Mouse (Mus musculus): ENCODE data around the gene G3bp1. TPM values are rescaled to one million over a fixed set of nuclear protein-coding genes. Genes with fewer than 3 reads are reported as not detected.

G3bp1 gene
- total and polyA plus RNA-seq, 2 experiments from 2014 or later, result 48.5 to 59.4 TPM

GRCm38 (mm10) chr11:55530741-55531140, 61.3 kb downstream of the G3bp1 start:
- no peak overlapping the region for H3K4me3 ChIP-seq (ENCODE audit: low read depth, low read length)
- H3K27me3 ChIP-seq (ENCODE audit: control insufficient read depth, insufficient read depth, low read length), result no peaks in the 10 kb centered on the region
- no peaks in the 10 kb centered on the region for H3K9me3 ChIP-seq (replicated peaks; ENCODE audit: control insufficient read depth, low read length)
- H3K36me3 ChIP-seq (replicated peaks; ENCODE audit: control insufficient read depth, insufficient read depth, low read length), result no peaks in the 10 kb centered on the region
- no peak overlapping the region for H3K27ac ChIP-seq (ENCODE audit: low read depth)
- peaks cover 6% of the 10 kb centered on the region; the same call in 1 of the 2 replicates for H3K4me1 ChIP-seq (ENCODE audit: control insufficient read depth, insufficient read depth)
- WGBS, result 72% methylated on average over 7 of the region's 7 CpGs
- no peak for TF ChIP-seq EP300 (IDR thresholded peaks at IDR 0.05; ENCODE audit: low read depth)
- no peak for TF ChIP-seq CTCF (IDR thresholded peaks at IDR 0.05; ENCODE audit: low read depth)
- H3K4me2 ChIP-seq (ENCODE audit: low read depth, low read length), result no peak overlapping the region
- DNase-seq (ENCODE audit: low spot score) (no peak), ATAC-seq (ENCODE audit: insufficient read depth, low read depth) (no peak)
- H3K9ac ChIP-seq (replicated peaks; ENCODE audit: low read depth, low read length), result no peak overlapping the region

DNA sequence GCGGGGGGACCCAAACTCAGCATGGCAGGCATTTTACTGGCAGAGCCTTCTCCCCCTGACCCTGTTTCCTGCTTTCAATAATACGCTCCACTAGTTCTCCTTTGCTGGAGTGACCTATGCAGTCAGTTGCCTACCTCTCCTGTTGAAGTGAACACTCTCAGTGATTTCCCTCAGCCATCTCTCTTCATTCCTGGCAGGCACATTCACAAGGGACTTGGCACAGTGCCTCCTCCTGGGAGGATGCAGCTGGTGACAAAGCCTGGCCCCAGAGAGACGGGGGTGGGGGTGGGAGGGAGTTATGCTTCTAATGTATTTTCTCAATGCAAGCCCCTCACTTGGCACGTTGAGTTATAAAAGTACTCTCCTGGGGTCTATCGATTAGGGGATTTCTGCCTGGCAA, 63.9 kb downstream of the G3bp1 start:
- WGBS, result 46% methylated on average over 5 of the region's 5 CpGs
- ATAC-seq (ENCODE audit: insufficient read depth, low read depth) (no peak), DNase-seq (ENCODE audit: low spot score) (peak; percentile 28)
- TF ChIP-seq EP300 (IDR thresholded peaks at IDR 0.05; ENCODE audit: low read depth) (no peak), CTCF (IDR thresholded peaks at IDR 0.05; ENCODE audit: low read depth) (no peak)
- no peak overlapping the region for H3K4me3 ChIP-seq (ENCODE audit: low read depth, low read length)
- no peak overlapping the region for H3K4me2 ChIP-seq (ENCODE audit: low read depth, low read length)
- no peak overlapping the region for H3K9ac ChIP-seq (replicated peaks; ENCODE audit: low read depth, low read length)
- H3K9me3 ChIP-seq (replicated peaks; ENCODE audit: control insufficient read depth, low read length), result no peaks in the 10 kb centered on the region
- no peaks in the 10 kb centered on the region for H3K27me3 ChIP-seq (ENCODE audit: control insufficient read depth, insufficient read depth, low read length)
- peaks cover 6% of the 10 kb centered on the region; the same call in 1 of the 2 replicates for H3K4me1 ChIP-seq (ENCODE audit: control insufficient read depth, insufficient read depth)
- no peaks in the 10 kb centered on the region for H3K36me3 ChIP-seq (replicated peaks; ENCODE audit: control insufficient read depth, insufficient read depth, low read length)
- H3K27ac ChIP-seq (ENCODE audit: low read depth), result no peak overlapping the region

DNA sequence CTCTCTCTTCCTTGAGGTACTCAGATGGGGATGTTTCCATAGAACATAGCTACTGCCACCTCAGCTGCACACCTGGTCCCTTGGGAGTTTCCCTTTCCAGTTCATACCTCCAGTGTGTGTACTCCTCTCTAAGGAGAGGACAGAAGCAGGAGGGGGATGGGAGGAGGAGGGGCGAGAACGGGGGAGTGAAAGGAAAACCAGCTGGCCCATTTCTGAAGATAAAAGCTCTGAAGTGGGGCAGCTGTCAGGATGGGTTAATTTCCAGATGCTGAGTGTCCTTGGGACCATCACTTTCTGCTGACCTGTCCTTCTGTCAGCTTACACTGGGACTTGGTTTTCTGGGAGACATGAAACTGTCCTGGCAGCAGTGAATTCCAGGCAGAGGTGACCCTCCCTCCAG, 65.3 kb downstream of the G3bp1 start:
- DNase-seq (ENCODE audit: low spot score) (no peak), ATAC-seq (ENCODE audit: insufficient read depth, low read depth) (no peak)
- no peak overlapping the region for H3K9ac ChIP-seq (replicated peaks; ENCODE audit: low read depth, low read length)

DNA sequence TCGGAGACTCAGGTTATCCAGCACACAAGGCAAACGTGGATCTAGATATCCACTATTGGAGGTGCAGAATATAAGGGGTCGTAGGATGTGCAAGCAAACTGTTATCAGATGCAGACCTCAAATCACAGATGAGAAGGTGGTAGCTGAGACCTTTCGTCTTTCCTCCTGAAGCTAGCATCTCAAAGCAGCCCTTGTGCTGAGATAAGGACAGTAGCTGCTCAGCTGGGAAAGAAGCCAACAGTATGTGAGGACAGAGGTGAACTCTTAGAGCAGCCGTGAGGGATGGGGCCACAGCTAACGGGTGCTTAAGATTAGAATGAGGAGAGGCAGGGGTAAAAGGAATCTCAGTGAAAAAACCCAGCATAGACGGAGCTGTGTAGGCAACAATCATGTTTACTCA, 72.6 kb downstream of the G3bp1 start:
- no peak overlapping the region for H3K9ac ChIP-seq (replicated peaks; ENCODE audit: low read depth, low read length)
- H3K4me2 ChIP-seq (ENCODE audit: low read depth, low read length), result no peak overlapping the region
- no peak for TF ChIP-seq EP300 (IDR thresholded peaks at IDR 0.05; ENCODE audit: low read depth)
- no peak for TF ChIP-seq CTCF (IDR thresholded peaks at IDR 0.05; ENCODE audit: low read depth)
- DNase-seq (ENCODE audit: low spot score) (no peak), ATAC-seq (ENCODE audit: insufficient read depth, low read depth) (no peak)
- H3K27ac ChIP-seq (ENCODE audit: low read depth), result no peak overlapping the region
- no peaks in the 10 kb centered on the region for H3K4me1 ChIP-seq (ENCODE audit: control insufficient read depth, insufficient read depth)
- no peaks in the 10 kb centered on the region for H3K36me3 ChIP-seq (replicated peaks; ENCODE audit: control insufficient read depth, insufficient read depth, low read length)
- 0 out of 2 replicates have a peak, but pooled peaks cover 4% of the 10 kb centered on the region for H3K9me3 ChIP-seq (replicated peaks; ENCODE audit: control insufficient read depth, low read length)
- H3K4me3 ChIP-seq (ENCODE audit: low read depth, low read length), result no peak overlapping the region
- WGBS, result 16% methylated on average over 7 of the region's 7 CpGs
- H3K27me3 ChIP-seq (ENCODE audit: control insufficient read depth, insufficient read depth, low read length), result no peaks in the 10 kb centered on the region

More for the DNA sequence above, 65.3 kb downstream of the G3bp1 start:
- Histone ChIP-seq H3K9me3 (replicated peaks; ENCODE audit: control insufficient read depth, low read length) (no peaks in the 10 kb centered on the region), H3K4me1 (ENCODE audit: control insufficient read depth, insufficient read depth) (peaks cover 6% of the 10 kb centered on the region; the same call in 1 of the 2 replicates), H3K27ac (ENCODE audit: low read depth) (no peak overlapping the region), H3K4me3 (ENCODE audit: low read depth, low read length) (no peak overlapping the region), H3K36me3 (replicated peaks; ENCODE audit: control insufficient read depth, insufficient read depth, low read length) (no peaks in the 10 kb centered on the region), H3K4me2 (ENCODE audit: low read depth, low read length) (no peak overlapping the region), H3K27me3 (ENCODE audit: control insufficient read depth, insufficient read depth, low read length) (no peaks in the 10 kb centered on the region)
- 26% methylated on average over 2 of the region's 2 CpGs for WGBS
- no peak for TF ChIP-seq EP300 (IDR thresholded peaks at IDR 0.05; ENCODE audit: low read depth)
- TF ChIP-seq CTCF (IDR thresholded peaks at IDR 0.05; ENCODE audit: low read depth), result no peak

GRCm38 (mm10) chr11:55542671-55543070, 73.2 kb downstream of the G3bp1 start:
- Histone ChIP-seq H3K4me3 (ENCODE audit: low read depth, low read length) (no peak overlapping the region), H3K9me3 (replicated peaks; ENCODE audit: control insufficient read depth, low read length) (0 out of 2 replicates have a peak, but pooled peaks cover 4% of the 10 kb centered on the region), H3K27me3 (ENCODE audit: control insufficient read depth, insufficient read depth, low read length) (no peaks in the 10 kb centered on the region), H3K4me1 (ENCODE audit: control insufficient read depth, insufficient read depth) (no peaks in the 10 kb centered on the region), H3K36me3 (replicated peaks; ENCODE audit: control insufficient read depth, insufficient read depth, low read length) (no peaks in the 10 kb centered on the region), H3K9ac (replicated peaks; ENCODE audit: low read depth, low read length) (no peak overlapping the region), H3K4me2 (ENCODE audit: low read depth, low read length) (no peak overlapping the region), H3K27ac (ENCODE audit: low read depth) (no peak overlapping the region)
- DNase-seq (ENCODE audit: low spot score) (no peak), ATAC-seq (ENCODE audit: insufficient read depth, low read depth) (no peak)
- 54% methylated on average over 4 of the region's 4 CpGs for WGBS
- TF ChIP-seq CTCF (IDR thresholded peaks at IDR 0.05; ENCODE audit: low read depth), result no peak
- no peak for TF ChIP-seq EP300 (IDR thresholded peaks at IDR 0.05; ENCODE audit: low read depth)

- Histone ChIP-seq H3K27ac (ENCODE audit: low read depth) (no peak overlapping the region), H3K27me3 (ENCODE audit: control insufficient read depth, insufficient read depth, low read length) (no peaks in the 10 kb centered on the region), H3K36me3 (replicated peaks; ENCODE audit: control insufficient read depth, insufficient read depth, low read length) (no peaks in the 10 kb centered on the region), H3K9me3 (replicated peaks; ENCODE audit: control insufficient read depth, low read length) (0 out of 2 replicates have a peak, but pooled peaks cover 4% of the 10 kb centered on the region), H3K4me3 (ENCODE audit: low read depth, low read length) (no peak overlapping the region), H3K4me2 (ENCODE audit: low read depth, low read length) (no peak overlapping the region), H3K4me1 (ENCODE audit: control insufficient read depth, insufficient read depth) (no peaks in the 10 kb centered on the region), H3K9ac (replicated peaks; ENCODE audit: low read depth, low read length) (no peak overlapping the region)
- no peak for ATAC-seq (ENCODE audit: insufficient read depth, low read depth)
- 59% methylated on average over 1 of the region's 1 CpGs for WGBS
- no peak for TF ChIP-seq CTCF (IDR thresholded peaks at IDR 0.05; ENCODE audit: low read depth)
- no peak for TF ChIP-seq EP300 (IDR thresholded peaks at IDR 0.05; ENCODE audit: low read depth)
- no peak for DNase-seq (ENCODE audit: low spot score)
Measured at GRCm38 (mm10) chr11:55545690-55546089, 76.2 kb downstream of the G3bp1 start.

Small RNAs within 50 kb of the gene (microRNA-seq; reads per million reads assigned to microRNA genes)
- gene Mir7652, result not detected

Other genes with a start within 250 kb of the G3bp1 start
- gene Fat2, start 133.1 kb upstream of the G3bp1 start, total RNA-seq (2014; rRNA removed; ENCODE audit: low replicate concordance), result 1.1 TPM in 1 of 2 replicates, not detected in the other
- gene Fat2, start 133.1 kb upstream of the G3bp1 start, polyA plus RNA-seq (2015; fragmentation: Nextera tagmentation; extraction: Ambion mirVana), result 0.01 TPM in 1 of 2 replicates, not detected in the other
- 829 and 887 TPM in 2 replicates for gene Sparc, start 46.5 kb upstream of the G3bp1 start, total RNA-seq (2014; rRNA removed; ENCODE audit: low replicate concordance)
- gene Sparc, start 46.5 kb upstream of the G3bp1 start, polyA plus RNA-seq (2015; fragmentation: Nextera tagmentation; extraction: Ambion mirVana), result 1,674 and 1,711 TPM in 2 replicates
- gene Atox1, start 8.4 kb upstream of the G3bp1 start, total RNA-seq (2014; rRNA removed; ENCODE audit: low replicate concordance), result 262 and 340 TPM in 2 replicates
- 346 and 351 TPM in 2 replicates for gene Atox1, start 8.4 kb upstream of the G3bp1 start, polyA plus RNA-seq (2015; fragmentation: Nextera tagmentation; extraction: Ambion mirVana)
- not detected in 2 replicates for gene Glra1, start 138.5 kb downstream of the G3bp1 start, total RNA-seq (2014; rRNA removed; ENCODE audit: low replicate concordance)
- gene Glra1, start 138.5 kb downstream of the G3bp1 start, polyA plus RNA-seq (2015; fragmentation: Nextera tagmentation; extraction: Ambion mirVana), result not detected in 2 replicates